Mouse (Mus musculus) liver, embryonic 11.5 days (tissue): ENCODE results near the gene Zfp831. TPM values are rescaled to one million over a fixed set of nuclear protein-coding genes. Genes with fewer than 3 reads are reported as not detected.

ENCODE experiments used
- ATAC-seq: fragments of 200-750 bp; cut with Nextera tagmentation; replicated peaks from 2 replicates; pipeline ENCODE4 v1.8.0; 2017; ENCODE audit warnings: moderate number of reproducible peaks, mild to moderate bottlenecking, moderate TSS enrichment, moderate library complexity; ENCODE audit not compliant: low FRiP score
- DNase-seq: peaks from one replicate; pipeline ENCODE4 v3.0.0-alpha.2; 2017; ENCODE audit warnings: low spot score
- H3K27ac ChIP-seq: fragments of 300-500 bp; sonication (generic); 2 replicates; pipeline ENCODE4 v1.5.1; 2014; ENCODE audit warnings: mild to moderate bottlenecking, low read depth, low read length, control low read depth
- H3K27me3 ChIP-seq: fragments of 300-500 bp; sonication (generic); replicated peaks from 2 replicates; pipeline ENCODE4 v1.6.1; 2014; ENCODE audit warnings: low read length, mixed read lengths; ENCODE audit not compliant: control insufficient read depth, insufficient read depth
- H3K36me3 ChIP-seq: fragments of 300-500 bp; sonication (generic); 2 replicates; pipeline ENCODE4 v1.6.1; 2014; ENCODE audit warnings: mild to moderate bottlenecking, low read length, moderate library complexity, mixed read lengths; ENCODE audit not compliant: control insufficient read depth, insufficient read depth
- H3K4me1 ChIP-seq: fragments of 300-500 bp; sonication (generic); replicated peaks from 2 replicates; pipeline ENCODE4 v1.6.1; 2014; ENCODE audit warnings: low read length, mixed read lengths; ENCODE audit not compliant: control insufficient read depth, insufficient read depth
- H3K4me2 ChIP-seq: fragments of 300-500 bp; sonication (generic); 2 replicates; pipeline ENCODE4 v1.6.1; 2014; ENCODE audit warnings: mild to moderate bottlenecking, control low read depth, moderate library complexity
- H3K4me3 ChIP-seq: fragments of 300-500 bp; sonication (generic); 2 replicates; pipeline ENCODE4 v1.5.1; 2014; ENCODE audit warnings: low read depth, low read length, control low read depth
- H3K9ac ChIP-seq: fragments of 300-500 bp; sonication (generic); 2 replicates; pipeline ENCODE4 v1.6.1; 2014; ENCODE audit warnings: low read depth, low read length, control low read depth
- H3K9me3 ChIP-seq: fragments of 300-500 bp; sonication (generic); 2 replicates; pipeline ENCODE4 v1.6.1; 2016; ENCODE audit warnings: low read length, inconsistent platforms, mixed read lengths; ENCODE audit not compliant: control insufficient read depth
- WGBS: fragments of 180-500 bp; shearing (Covaris S2); extraction: QIAGEN DNeasy Blood & Tissue Kit; methylation state at CpG from one replicate; pipeline ENCODE4 v1.1.7; 2014; 5-methylcytosine and 5-hydroxymethylcytosine counted together
- polyA plus RNA-seq: library from polyadenylated mRNA; unstranded; fragments of >200 nt; fragmentation: Nextera tagmentation; extraction: Ambion mirVana; gene quantifications from 2 replicates; pipeline ENCODE4 v1.2.1, GENCODE M21; 2014

The Zfp831 gene
- polyA plus RNA-seq, result 0.01 TPM in 1 of 2 replicates, not detected in the other

- WGBS, result 79% methylated on average over 18 of the region's 18 CpGs
- Histone ChIP-seq H3K4me2 (no peak within 1 kb of the TSS), H3K36me3 (no peaks in the 10 kb centered on the region), H3K4me3 (no peak within 1 kb of the TSS), H3K9me3 (no peaks in the 10 kb centered on the region), H3K27me3 (no peaks in the 10 kb centered on the region), H3K4me1 (no peaks in the 10 kb centered on the region), H3K27ac (no peak within 1 kb of the TSS), H3K9ac (no peak within 1 kb of the TSS)
- DNase-seq (no peak), ATAC-seq (no peak)
Measured at GRCm38 (mm10) chr2:174643448-174644144, at the start of gene Zfp831. Gene Zfp831 (plus strand): TSS chr2:174643534.

- no peaks in the 10 kb centered on the region for H3K27me3 ChIP-seq
- H3K4me1 ChIP-seq, result 0 out of 2 replicates have a peak, but pooled peaks cover 3% of the 10 kb centered on the region
- H3K4me3 ChIP-seq, result no peak overlapping the region
- ATAC-seq (no peak), DNase-seq (no peak)
- no peaks in the 10 kb centered on the region for H3K36me3 ChIP-seq
- no peak overlapping the region for H3K9ac ChIP-seq
- 66% methylated on average over 9 of the region's 9 CpGs for WGBS
- H3K9me3 ChIP-seq, result no peaks in the 10 kb centered on the region
- H3K4me2 ChIP-seq, result no peak overlapping the region
- H3K27ac ChIP-seq, result no peak overlapping the region
Measured at GRCm38 (mm10) chr2:174594965-174595364, 48.4 kb upstream of the Zfp831 start.

- Histone ChIP-seq H3K27me3 (no peaks in the 10 kb centered on the region), H3K4me3 (no peak overlapping the region), H3K4me2 (no peak overlapping the region), H3K9me3 (no peaks in the 10 kb centered on the region), H3K4me1 (0 out of 2 replicates have a peak, but pooled peaks cover 3% of the 10 kb centered on the region), H3K9ac (no peak overlapping the region), H3K36me3 (no peaks in the 10 kb centered on the region), H3K27ac (no peak overlapping the region)
- WGBS, result 84% methylated on average over 2 of the region's 2 CpGs
- no peak for ATAC-seq
- DNase-seq, result no peak
Measured at GRCm38 (mm10) chr2:174595611-174596010, 47.7 kb upstream of the Zfp831 start.

- H3K9me3 ChIP-seq, result no peaks in the 10 kb centered on the region
- WGBS, result 87% methylated on average over 15 of the region's 15 CpGs
- no peak overlapping the region for H3K9ac ChIP-seq
- ATAC-seq, result no peak
- no peak for DNase-seq
- no peaks in the 10 kb centered on the region for H3K36me3 ChIP-seq
- no peak overlapping the region for H3K4me2 ChIP-seq
- no peak overlapping the region for H3K27ac ChIP-seq
- 0 out of 2 replicates have a peak, but pooled peaks cover 3% of the 10 kb centered on the region for H3K4me1 ChIP-seq
- no peak overlapping the region for H3K4me3 ChIP-seq
- no peaks in the 10 kb centered on the region for H3K27me3 ChIP-seq
Measured at GRCm38 (mm10) chr2:174596457-174596856, 46.9 kb upstream of the Zfp831 start.

GRCm38 (mm10) chr2:174598451-174598850 is 44.9 kb upstream of the Zfp831 start:
- Histone ChIP-seq H3K4me2 (no peak overlapping the region), H3K27me3 (no peaks in the 10 kb centered on the region), H3K27ac (no peak overlapping the region), H3K4me1 (peaks cover 5% of the 10 kb centered on the region; the same call in 1 of the 2 replicates), H3K36me3 (no peaks in the 10 kb centered on the region), H3K9ac (no peak overlapping the region), H3K4me3 (no peak overlapping the region), H3K9me3 (no peaks in the 10 kb centered on the region)
- DNase-seq (no peak), ATAC-seq (no peak)
- WGBS, result 56% methylated on average over 12 of the region's 12 CpGs

GRCm38 (mm10) chr2:174599071-174599635 is 44.2 kb upstream of the Zfp831 start:
- Histone ChIP-seq H3K27ac (no peak overlapping the region), H3K9ac (no peak overlapping the region), H3K4me3 (no peak overlapping the region), H3K4me2 (no peak overlapping the region), H3K9me3 (no peaks in the 10 kb centered on the region), H3K4me1 (peaks cover 5% of the 10 kb centered on the region; the same call in 1 of the 2 replicates), H3K27me3 (no peaks in the 10 kb centered on the region), H3K36me3 (no peaks in the 10 kb centered on the region)
- DNase-seq, result no peak
- whole genome bisulfite sequencing, result 76% methylated on average over 9 of the region's 9 CpGs
- no peak for ATAC-seq

- Histone ChIP-seq H3K9ac (no peak overlapping the region), H3K27me3 (no peaks in the 10 kb centered on the region), H3K4me1 (peaks cover 5% of the 10 kb centered on the region; the same call in 1 of the 2 replicates), H3K36me3 (no peaks in the 10 kb centered on the region), H3K4me2 (no peak overlapping the region), H3K9me3 (no peaks in the 10 kb centered on the region), H3K27ac (no peak overlapping the region), H3K4me3 (no peak overlapping the region)
- WGBS, result 76% methylated on average over 9 of the region's 9 CpGs
- DNase-seq, result no peak
- no peak for ATAC-seq
Measured at GRCm38 (mm10) chr2:174599853-174600271, 43.5 kb upstream of the Zfp831 start.

GRCm38 (mm10) chr2:174601938-174602685 is 41.2 kb upstream of the Zfp831 start:
- peak; percentile 78 for ATAC-seq
- Histone ChIP-seq H3K9me3 (no peaks in the 10 kb centered on the region), H3K36me3 (no peaks in the 10 kb centered on the region), H3K4me1 (peaks cover 5% of the 10 kb centered on the region; the same call in 1 of the 2 replicates), H3K27me3 (no peaks in the 10 kb centered on the region), H3K9ac (no peak overlapping the region), H3K4me3 (no peak overlapping the region), H3K4me2 (no peak overlapping the region), H3K27ac (no peak overlapping the region; the same call in 1 of the 2 replicates)
- peak; percentile 43 for DNase-seq
- 34% methylated on average over 9 of the region's 9 CpGs for WGBS
